Mouse (Mus musculus): ENCODE data around the gene Agpat3. TPM values are rescaled to one million over a fixed set of nuclear protein-coding genes. Genes with fewer than 3 reads are reported as not detected.

Agpat3 gene
- polyA plus RNA-seq, 1 experiment from 2014 or later: 84.9 TPM

DNA sequence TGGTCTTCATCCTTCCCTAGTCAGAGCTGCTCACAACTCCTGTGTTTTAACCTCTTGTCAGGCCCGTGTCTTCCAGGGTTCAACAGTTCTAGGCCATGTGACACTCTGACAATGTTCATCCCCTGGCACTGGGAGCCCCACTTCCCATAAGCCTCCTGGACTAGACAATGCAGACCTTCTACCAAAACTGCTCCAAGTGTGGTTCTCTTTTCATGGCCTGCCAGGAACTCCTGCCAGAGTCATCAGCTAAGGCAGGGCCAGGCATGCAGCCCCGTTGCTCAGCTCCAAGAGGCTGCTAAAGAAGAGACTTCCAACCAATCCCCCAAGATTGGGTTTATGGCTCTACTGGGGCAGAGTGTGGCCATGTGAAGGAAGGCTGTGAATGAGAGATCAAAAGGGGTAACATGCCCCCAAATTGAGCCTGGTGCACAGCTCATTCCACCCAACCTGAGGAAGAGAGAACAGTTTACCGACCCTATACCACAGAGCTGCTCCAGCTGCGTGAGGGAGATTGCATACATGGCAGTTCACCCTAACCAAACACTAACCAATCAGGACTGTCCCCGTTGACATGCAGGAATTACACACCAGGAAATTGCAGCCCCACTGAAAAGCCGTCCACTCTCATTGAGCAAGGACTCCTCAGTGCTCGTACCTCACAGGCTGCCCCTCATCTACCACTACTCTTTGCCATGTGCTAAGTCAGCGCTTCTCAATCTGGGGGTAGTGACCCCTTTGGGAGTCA, 115.2 kb downstream of the Agpat3 start:
- Histone ChIP-seq H3K27ac (no peak overlapping the region), H3K27me3 (no peaks in the 10 kb centered on the region), H3K4me2 (no peak overlapping the region), H3K36me3 (0 out of 2 replicates have a peak, but pooled peaks cover 9% of the 10 kb centered on the region), H3K4me1 (no peaks in the 10 kb centered on the region), H3K9ac (no peak overlapping the region), H3K9me3 (replicated peaks) (no peaks in the 10 kb centered on the region), H3K4me3 (replicated peaks) (no peak overlapping the region)
- no peak for ATAC-seq (replicated peaks; ENCODE audit: low FRiP score)
- 56% methylated on average over 8 of the region's 8 CpGs for WGBS

DNA sequence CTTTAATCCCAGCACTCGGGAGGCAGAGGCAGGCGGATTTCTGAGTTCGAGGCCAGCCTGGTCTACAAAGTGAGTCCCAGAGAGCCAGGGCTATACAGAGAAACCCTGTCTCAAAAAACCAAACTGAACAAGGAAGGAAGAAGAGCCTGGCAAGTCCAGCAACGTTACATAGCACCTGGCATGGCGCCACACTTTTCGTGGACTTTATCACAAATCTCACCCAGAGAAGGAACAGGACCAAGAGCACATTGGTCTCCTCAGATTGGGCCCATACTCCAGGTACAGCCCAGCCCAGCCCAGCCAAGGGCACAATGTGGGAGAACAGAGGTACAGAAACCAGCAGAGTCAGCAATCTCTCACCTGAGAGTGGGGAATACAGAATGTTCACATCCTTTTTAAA, 118.5 kb downstream of the Agpat3 start:
- Histone ChIP-seq H3K9ac (no peak overlapping the region), H3K9me3 (replicated peaks) (no peaks in the 10 kb centered on the region), H3K27me3 (no peaks in the 10 kb centered on the region), H3K27ac (no peak overlapping the region), H3K4me2 (no peak overlapping the region), H3K4me1 (no peaks in the 10 kb centered on the region), H3K36me3 (peaks cover 24% of the 10 kb centered on the region), H3K4me3 (replicated peaks) (no peak overlapping the region)
- no peak for ATAC-seq (replicated peaks; ENCODE audit: low FRiP score)
- 87% methylated on average over 6 of the region's 6 CpGs for WGBS

DNA sequence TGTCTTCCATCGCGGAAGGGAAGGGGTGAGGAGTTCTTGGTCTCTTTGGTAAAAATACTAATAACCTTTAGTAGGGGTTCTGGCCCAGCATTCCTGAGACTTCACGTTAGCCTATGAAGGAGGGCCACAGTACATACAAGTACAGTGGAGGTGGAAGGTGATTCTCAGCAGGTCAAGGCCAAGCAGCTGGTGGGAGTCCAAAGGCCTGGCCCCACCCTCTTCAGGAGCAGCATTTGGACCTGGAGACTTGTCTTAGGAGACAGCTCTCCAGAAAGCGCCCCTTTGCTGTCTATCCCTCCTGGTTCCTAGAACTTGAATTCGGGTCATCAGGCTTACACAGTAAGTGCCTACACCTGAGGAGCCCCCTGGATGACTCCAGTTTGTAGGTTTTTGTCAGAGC, 119.1 kb downstream of the Agpat3 start:
- Histone ChIP-seq H3K27me3 (no peaks in the 10 kb centered on the region), H3K9me3 (replicated peaks) (no peaks in the 10 kb centered on the region), H3K27ac (no peak overlapping the region), H3K4me3 (replicated peaks) (no peak overlapping the region), H3K9ac (no peak overlapping the region), H3K4me1 (no peaks in the 10 kb centered on the region), H3K4me2 (no peak overlapping the region), H3K36me3 (peaks cover 24% of the 10 kb centered on the region)
- no peak for ATAC-seq (replicated peaks; ENCODE audit: low FRiP score)
- 89% methylated on average over 5 of the region's 5 CpGs for WGBS

DNA sequence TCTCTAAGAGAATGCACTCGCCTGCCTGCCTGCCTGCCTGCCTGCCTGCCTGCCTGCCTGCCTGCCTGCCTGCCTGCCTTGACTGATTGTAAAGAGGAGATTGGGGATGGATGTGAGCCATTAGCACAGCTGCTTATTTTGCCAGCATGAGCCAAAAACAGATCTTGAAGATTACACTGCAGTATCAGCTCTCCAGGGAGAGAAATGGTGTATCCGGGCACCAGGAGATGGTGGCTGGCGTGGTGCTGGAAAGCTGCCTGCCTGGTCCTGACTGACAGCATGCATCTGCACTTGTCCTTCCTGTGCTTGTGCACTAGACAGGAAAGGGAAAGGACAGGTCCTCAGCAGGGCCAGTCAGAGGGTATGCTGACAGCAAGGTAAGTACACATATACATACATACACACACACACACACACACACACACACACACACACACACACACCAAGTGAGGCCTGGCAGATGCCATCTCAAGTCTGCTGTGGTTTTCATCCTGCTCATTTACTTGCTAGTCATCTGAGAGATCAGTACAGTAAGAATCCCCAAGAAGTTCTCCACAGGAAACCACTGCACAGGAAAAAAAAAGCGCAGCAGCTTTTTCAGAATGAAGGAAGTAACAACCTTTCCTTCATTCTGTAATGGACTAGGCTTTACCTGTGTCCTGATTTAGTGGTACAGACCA, 119.8 kb downstream of the Agpat3 start:
- Histone ChIP-seq H3K4me1 (no peaks in the 10 kb centered on the region), H3K27ac (no peak overlapping the region), H3K27me3 (no peaks in the 10 kb centered on the region), H3K9ac (no peak overlapping the region), H3K4me2 (no peak overlapping the region), H3K36me3 (peaks cover 30% of the 10 kb centered on the region), H3K9me3 (replicated peaks) (no peaks in the 10 kb centered on the region), H3K4me3 (replicated peaks) (no peak overlapping the region)
- WGBS: 87% methylated on average over 4 of the region's 4 CpGs
- ATAC-seq (replicated peaks; ENCODE audit: low FRiP score): no peak

DNA sequence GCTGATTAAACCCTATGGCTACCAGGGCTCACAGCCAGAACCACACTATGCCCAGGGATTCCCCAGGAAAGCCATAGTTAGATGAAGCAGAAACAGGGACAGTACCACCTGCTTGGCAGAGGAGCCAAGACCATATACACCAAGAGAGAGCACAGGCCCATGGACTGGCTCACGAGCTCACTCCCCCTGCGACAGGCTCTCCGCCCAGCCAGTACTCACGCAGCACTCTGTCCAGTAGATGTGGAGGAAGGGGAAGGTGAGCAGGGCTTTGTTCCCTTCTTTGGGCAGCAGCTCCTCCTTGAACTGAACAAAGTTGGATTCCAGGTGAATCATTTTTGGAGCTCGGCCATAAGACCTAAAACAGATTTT, 123.7 kb downstream of the Agpat3 start:
- no peak for ATAC-seq (replicated peaks; ENCODE audit: low FRiP score)
- 87% methylated on average over 5 of the region's 5 CpGs for WGBS

DNA sequence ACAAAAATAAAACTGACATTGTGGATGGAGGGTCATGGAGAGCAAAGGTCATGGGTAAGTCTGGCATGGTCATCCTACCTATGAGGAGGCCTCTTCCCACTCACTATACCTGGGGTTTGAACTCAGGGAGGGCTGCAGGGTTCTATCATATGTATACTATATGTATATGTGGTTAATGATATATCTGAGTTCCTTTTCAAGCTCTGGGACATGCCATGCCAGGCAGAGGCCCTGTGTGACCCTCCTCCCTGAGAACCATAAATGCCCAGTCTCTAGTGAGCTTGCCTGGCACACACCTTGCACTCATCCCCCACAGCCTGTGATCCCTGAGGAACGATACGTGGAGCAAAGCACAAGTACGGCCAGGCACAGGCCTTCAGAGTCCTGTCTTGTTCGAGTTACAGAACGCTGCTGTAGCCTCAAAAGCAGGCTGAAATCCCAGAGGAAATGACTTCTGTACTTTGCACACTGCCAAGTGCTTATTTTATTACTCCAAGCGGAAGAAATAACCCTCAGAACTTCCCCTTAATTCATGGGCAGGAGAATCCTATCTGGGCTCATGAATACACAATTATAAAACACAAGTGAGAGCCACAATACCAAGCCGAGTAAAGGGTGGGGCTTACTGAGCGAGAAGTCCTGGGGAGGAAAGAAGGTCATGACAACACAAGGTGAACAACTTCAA, 124.3 kb downstream of the Agpat3 start:
- H3K4me1 ChIP-seq: no peaks in the 10 kb centered on the region
- H3K27me3 ChIP-seq: no peaks in the 10 kb centered on the region
- WGBS: 75% methylated on average over 8 of the region's 8 CpGs
- H3K4me3 ChIP-seq (replicated peaks): no peak overlapping the region
- H3K27ac ChIP-seq: no peak overlapping the region
- ATAC-seq (replicated peaks; ENCODE audit: low FRiP score): no peak
- no peaks in the 10 kb centered on the region for H3K9me3 ChIP-seq (replicated peaks)
- H3K9ac ChIP-seq: no peak overlapping the region
- H3K36me3 ChIP-seq: peaks cover 43% of the 10 kb centered on the region
- no peak overlapping the region for H3K4me2 ChIP-seq

More for the DNA sequence above, 123.7 kb downstream of the Agpat3 start:
- Histone ChIP-seq H3K4me1 (no peaks in the 10 kb centered on the region), H3K9ac (no peak overlapping the region), H3K9me3 (replicated peaks) (no peaks in the 10 kb centered on the region), H3K4me2 (no peak overlapping the region), H3K4me3 (replicated peaks) (no peak overlapping the region), H3K36me3 (peaks cover 43% of the 10 kb centered on the region), H3K27me3 (no peaks in the 10 kb centered on the region), H3K27ac (no peak overlapping the region)

DNA sequence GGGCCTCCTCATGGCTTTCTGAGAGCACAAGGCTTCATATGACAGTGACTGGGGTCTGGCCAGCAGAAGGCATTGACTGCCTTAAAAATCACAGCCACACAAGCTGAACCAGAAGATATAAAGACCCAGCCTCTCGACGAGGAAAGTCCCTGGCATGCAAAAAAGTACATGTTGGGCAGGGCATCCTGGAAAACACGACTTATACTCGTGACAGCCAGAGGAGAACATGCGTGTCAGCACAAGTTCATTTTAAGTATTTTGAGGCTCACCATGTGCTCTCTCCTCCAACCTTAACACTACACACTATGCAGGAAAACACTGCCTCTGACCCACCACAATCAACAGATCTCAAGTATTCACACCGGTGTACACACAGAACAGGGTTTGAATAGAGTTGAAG, 128.2 kb downstream of the Agpat3 start:
- Histone ChIP-seq H3K4me3 (replicated peaks) (no peak overlapping the region), H3K9ac (no peak overlapping the region), H3K9me3 (replicated peaks) (no peaks in the 10 kb centered on the region), H3K27ac (no peak overlapping the region), H3K27me3 (no peaks in the 10 kb centered on the region), H3K36me3 (peaks cover 61% of the 10 kb centered on the region), H3K4me2 (no peak overlapping the region), H3K4me1 (no peaks in the 10 kb centered on the region)
- 89% methylated on average over 6 of the region's 6 CpGs for WGBS
- no peak for ATAC-seq (replicated peaks; ENCODE audit: low FRiP score)

DNA sequence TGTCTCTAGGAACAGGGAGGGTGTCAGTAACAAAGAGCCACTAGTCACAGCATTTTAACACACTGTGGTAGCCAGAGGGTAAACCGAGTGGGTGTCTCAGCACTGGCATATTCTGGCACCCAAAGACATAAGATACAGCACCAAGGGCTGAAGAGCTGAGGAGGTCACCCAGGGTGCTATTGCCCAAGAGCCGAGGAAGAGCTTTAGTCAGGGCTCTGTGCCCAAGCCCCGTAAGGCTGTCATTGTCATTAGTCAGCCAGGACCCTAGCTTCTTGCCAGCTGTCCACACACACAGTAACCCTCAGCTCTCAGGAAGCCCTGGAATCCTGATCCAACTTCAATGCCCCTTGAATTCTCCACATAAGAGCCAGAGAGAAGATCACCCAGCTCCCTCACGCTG, 129.4 kb downstream of the Agpat3 start:
- H3K4me1 ChIP-seq: no peaks in the 10 kb centered on the region
- no peaks in the 10 kb centered on the region for H3K9me3 ChIP-seq (replicated peaks)
- ATAC-seq (replicated peaks; ENCODE audit: low FRiP score): no peak
- no peak overlapping the region for H3K27ac ChIP-seq
- H3K9ac ChIP-seq: no peak overlapping the region
- no peaks in the 10 kb centered on the region for H3K27me3 ChIP-seq
- WGBS: 91% methylated on average over 4 of the region's 4 CpGs
- H3K4me3 ChIP-seq (replicated peaks): no peak overlapping the region
- H3K36me3 ChIP-seq: peaks cover 60% of the 10 kb centered on the region
- no peak overlapping the region for H3K4me2 ChIP-seq

DNA sequence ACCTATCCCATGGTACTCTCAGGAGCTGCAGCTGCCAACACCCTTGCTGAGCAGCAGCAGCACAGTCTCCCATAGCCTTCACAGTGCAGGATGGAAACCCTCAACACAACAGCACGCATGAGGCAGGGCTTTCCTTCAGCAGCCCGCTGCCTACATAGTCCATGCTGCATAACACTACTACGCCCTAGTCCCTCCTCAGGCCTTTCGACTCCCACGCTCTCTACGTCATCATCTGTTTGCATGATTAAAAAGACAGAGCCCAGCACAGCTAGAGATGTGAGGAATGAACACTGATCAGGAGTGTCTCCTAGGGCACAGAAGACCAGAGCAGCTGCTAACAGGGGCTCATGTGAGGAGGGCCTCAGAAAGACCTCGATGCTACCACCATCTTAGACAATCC, 131.0 kb downstream of the Agpat3 start:
- Histone ChIP-seq H3K9me3 (replicated peaks) (no peaks in the 10 kb centered on the region), H3K4me3 (replicated peaks) (no peak overlapping the region), H3K36me3 (peaks cover 63% of the 10 kb centered on the region), H3K27ac (no peak overlapping the region), H3K4me1 (no peaks in the 10 kb centered on the region), H3K9ac (no peak overlapping the region), H3K4me2 (no peak overlapping the region), H3K27me3 (no peaks in the 10 kb centered on the region)
- 89% methylated on average over 7 of the region's 7 CpGs for WGBS
- no peak for ATAC-seq (replicated peaks; ENCODE audit: low FRiP score)

DNA sequence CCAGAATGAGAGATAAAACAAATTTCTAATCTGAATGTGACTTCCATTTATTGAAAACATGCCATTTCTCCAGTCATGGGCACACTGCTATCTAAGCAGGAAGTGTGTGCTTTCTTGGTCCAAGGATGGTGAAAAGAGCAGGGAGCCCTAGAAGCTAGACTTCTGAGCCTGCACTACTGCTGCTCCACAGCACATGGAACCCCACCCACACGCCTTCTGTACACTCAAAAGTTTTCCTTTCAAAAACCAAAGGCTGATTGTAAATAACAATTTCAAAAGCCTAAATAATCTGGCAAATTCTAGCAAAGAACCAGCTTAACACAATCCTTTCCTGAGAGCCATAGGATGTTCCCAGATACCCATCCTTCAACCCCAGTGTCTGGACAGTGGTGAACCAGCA, 132.8 kb downstream of the Agpat3 start:
- 89% methylated on average over 1 of the region's 1 CpGs for WGBS
- ATAC-seq (replicated peaks; ENCODE audit: low FRiP score): no peak
- Histone ChIP-seq H3K27me3 (no peaks in the 10 kb centered on the region), H3K9me3 (replicated peaks) (no peaks in the 10 kb centered on the region), H3K4me3 (replicated peaks) (no peak overlapping the region), H3K27ac (no peak overlapping the region), H3K9ac (no peak overlapping the region), H3K4me2 (no peak overlapping the region), H3K36me3 (peaks cover 76% of the 10 kb centered on the region), H3K4me1 (no peaks in the 10 kb centered on the region)
